Mouse (Mus musculus) myocyte (in vitro differentiated cells): ENCODE data around the gene Hpn. TPM values are rescaled to one million over a fixed set of nuclear protein-coding genes. Genes with fewer than 3 reads are reported as not detected.
A peak's percentile ranks its signal among the peaks of the same experiment; 100 is the strongest.

Experiments
- H3K27me3 ChIP-seq: one replicate; pipeline ENCODE4 v1.6.1; 2011; ENCODE audit not compliant: control insufficient read depth, insufficient read depth, insufficient read length
- H3K36me3 ChIP-seq: one replicate; pipeline ENCODE4 v1.6.1; 2011; ENCODE audit not compliant: control insufficient read depth, insufficient read depth
- H3K4me2 ChIP-seq: one replicate; pipeline ENCODE4 v1.6.1; 2011; ENCODE audit warnings: low read depth, control low read depth
- H3K4me3 ChIP-seq: one replicate; pipeline ENCODE4 v1.5.1; 2011; ENCODE audit warnings: mild to moderate bottlenecking, control low read depth, moderate library complexity
- H3K79me2 ChIP-seq: one replicate; pipeline ENCODE4 v1.6.1; 2011; ENCODE audit not compliant: control insufficient read depth, insufficient read depth
- H3ac ChIP-seq: one replicate; pipeline ENCODE4 v1.6.1; 2011; ENCODE audit not compliant: control insufficient read depth, insufficient read length
- CEBPB ChIP-seq: IDR thresholded peaks from 2 replicates; pipeline ENCODE4 v1.6.1; 2011; ENCODE audit warnings: mild to moderate bottlenecking, moderate library complexity; ENCODE audit not compliant: poor library complexity, insufficient read depth, severe bottlenecking
- E2F4 ChIP-seq: IDR thresholded peaks from one replicate; pipeline ENCODE4 v1.6.1; 2011; ENCODE audit warnings: mild to moderate bottlenecking, control low read depth, moderate library complexity; ENCODE audit not compliant: insufficient read depth
- MAX ChIP-seq: IDR thresholded peaks from one replicate; pipeline ENCODE4 v1.6.1; 2011; ENCODE audit warnings: low read depth, mild to moderate bottlenecking, control low read depth
- MYOD1 ChIP-seq, 3 experiments: IDR thresholded peaks; one replicate each; pipeline ENCODE4 v1.6.1; 2011; ENCODE audit warnings: control low read depth in 2 of 3, low read depth in 2 of 3, mild to moderate bottlenecking in 2 of 3, moderate library complexity in 1 of 3; ENCODE audit not compliant: insufficient read length in 2 of 3, control insufficient read depth in 1 of 3
- MYOG ChIP-seq, 3 experiments: IDR thresholded peaks; one replicate each; pipeline ENCODE4 v1.6.1; 2011; ENCODE audit warnings: control low read depth in 2 of 3, low read depth in 2 of 3, mild to moderate bottlenecking in 2 of 3; ENCODE audit not compliant: insufficient read length in 2 of 3, control insufficient read depth in 1 of 3, insufficient read depth in 1 of 3
- POLR2A ChIP-seq: IDR thresholded peaks from one replicate; pipeline ENCODE4 v1.6.1; 2011; ENCODE audit warnings: low read depth, mild to moderate bottlenecking, control low read depth, moderate library complexity; ENCODE audit not compliant: insufficient read length
- POLR2AphosphoS2 ChIP-seq: IDR thresholded peaks from one replicate; pipeline ENCODE4 v1.6.1; 2011; ENCODE audit warnings: low read depth, control low read depth; ENCODE audit not compliant: insufficient read length
- REST ChIP-seq: IDR thresholded peaks from one replicate; pipeline ENCODE4 v1.6.1; 2011; ENCODE audit warnings: mild to moderate bottlenecking, control low read depth, moderate library complexity; ENCODE audit not compliant: insufficient read depth, insufficient read length
- SRF ChIP-seq: IDR thresholded peaks from one replicate; pipeline ENCODE4 v1.6.1; 2011; ENCODE audit warnings: low read depth; ENCODE audit not compliant: control insufficient read depth, insufficient read length
- TCF12 ChIP-seq: IDR thresholded peaks from one replicate; pipeline ENCODE4 v1.6.1; 2011; ENCODE audit warnings: mild to moderate bottlenecking, control low read depth; ENCODE audit not compliant: poor library complexity, insufficient read depth, severe bottlenecking
- TCF3 ChIP-seq: IDR thresholded peaks from one replicate; pipeline ENCODE4 v1.6.1; 2011; ENCODE audit warnings: low read depth, control low read depth; ENCODE audit not compliant: insufficient read length
- USF1 ChIP-seq: IDR thresholded peaks from one replicate; pipeline ENCODE4 v1.6.1; 2011; ENCODE audit warnings: low read depth, mild to moderate bottlenecking, control low read depth, moderate library complexity
- polyA plus RNA-seq: library from polyadenylated mRNA; unstranded; fragments of >200 nt; fragmentation: generic; extraction: Trizol; gene quantifications from one replicate; pipeline ENCODE4 v1.2.1, GENCODE M21; 2012; ENCODE audit warnings: missing spikeins

Hpn gene
- polyA plus RNA-seq, 1 experiment = not detected

GRCm38 (mm10) chr7:31130841-31131240, 15.8 kb upstream of the Hpn start:
- TF ChIP-seq SRF = no peak
- TF ChIP-seq MYOD1 (IDR thresholded peaks at IDR 0.05; ENCODE audit: control insufficient read depth in 1 of 3, insufficient read length in 2 of 3, low read depth in 2 of 3) = no peak
- TF ChIP-seq CEBPB = no peak
- no peak for TF ChIP-seq POLR2A
- no peak for TF ChIP-seq POLR2AphosphoS2
- TF ChIP-seq TCF3 = no peak
- TF ChIP-seq MYOG (IDR thresholded peaks at IDR 0.05; ENCODE audit: control insufficient read depth in 1 of 3, insufficient read depth in 1 of 3, insufficient read length in 2 of 3, low read depth in 2 of 3) = no peak
- TF ChIP-seq MAX = no peak
- no peak for TF ChIP-seq USF1
- no peak for TF ChIP-seq REST
- TF ChIP-seq TCF12 = no peak
- TF ChIP-seq E2F4 = no peak
- H3K79me2 ChIP-seq = no peaks in the 10 kb centered on the region
- peaks cover 12% of the 10 kb centered on the region for H3K36me3 ChIP-seq
- H3K4me2 ChIP-seq = no peak overlapping the region
- no peaks in the 10 kb centered on the region for H3K27me3 ChIP-seq
- no peak overlapping the region for H3K4me3 ChIP-seq
- no peak overlapping the region for H3ac ChIP-seq

- H3K4me2 ChIP-seq = no peak overlapping the region
- TF ChIP-seq SRF (no peak), MYOD1 (IDR thresholded peaks at IDR 0.05; ENCODE audit: control insufficient read depth in 1 of 3, insufficient read length in 2 of 3, low read depth in 2 of 3) (no peak), POLR2AphosphoS2 (no peak), MAX (no peak), REST (no peak), USF1 (no peak), TCF12 (no peak), MYOG (IDR thresholded peaks at IDR 0.05; ENCODE audit: control insufficient read depth in 1 of 3, insufficient read depth in 1 of 3, insufficient read length in 2 of 3, low read depth in 2 of 3) (no peak), CEBPB (no peak), POLR2A (no peak), TCF3 (no peak), E2F4 (no peak)
- H3K79me2 ChIP-seq = no peaks in the 10 kb centered on the region
- peaks cover 10% of the 10 kb centered on the region for H3K36me3 ChIP-seq
- no peaks in the 10 kb centered on the region for H3K27me3 ChIP-seq
- H3K4me3 ChIP-seq = no peak overlapping the region
- H3ac ChIP-seq = no peak overlapping the region
These were observed 15.1 kb upstream of the Hpn start for GRCm38 (mm10) chr7:31130197-31130596.

- H3K36me3 ChIP-seq = peaks cover 5% of the 10 kb centered on the region
These were observed 13.1 kb upstream of the Hpn start for GRCm38 (mm10) chr7:31128157-31128705.

GRCm38 (mm10) chr7:31126851-31127724, 12.0 kb upstream of the Hpn start, which contains the start of gene Scn1b:
Scn1b (minus strand) TSS chr7:31127003.
- Histone ChIP-seq H3K4me3 (no peak within 1 kb of the TSS), H3ac (peak within 1 kb of the TSS; percentile 20), H3K79me2 (no peaks in the 10 kb centered on the region), H3K36me3 (peaks cover 5% of the 10 kb centered on the region), H3K4me2 (peak within 1 kb of the TSS; percentile 84), H3K27me3 (no peaks in the 10 kb centered on the region)
- peak; percentile 22 for TF ChIP-seq POLR2AphosphoS2
- no peak for TF ChIP-seq TCF12
- peak; percentile 58 for TF ChIP-seq POLR2A

More at GRCm38 (mm10) chr7:31128157-31128705, 13.1 kb upstream of the Hpn start:
- TF ChIP-seq POLR2AphosphoS2 (peak; percentile 44), POLR2A (no peak), MYOG (IDR thresholded peaks at IDR 0.05; ENCODE audit: control insufficient read depth in 1 of 3, insufficient read depth in 1 of 3, insufficient read length in 2 of 3, low read depth in 2 of 3) (no peak)
- no peaks in the 10 kb centered on the region for H3K79me2 ChIP-seq
- no peak overlapping the region for H3K4me2 ChIP-seq
- H3K4me3 ChIP-seq = no peak overlapping the region
- no peak overlapping the region for H3ac ChIP-seq
- no peaks in the 10 kb centered on the region for H3K27me3 ChIP-seq

GRCm38 (mm10) chr7:31126211-31126751, 11.2 kb upstream of the Hpn start:
- TF ChIP-seq MYOG (IDR thresholded peaks at IDR 0.05; ENCODE audit: control insufficient read depth in 1 of 3, insufficient read depth in 1 of 3, insufficient read length in 2 of 3, low read depth in 2 of 3) = peak in 1 of 3 experiments; percentile 15
- no peak for TF ChIP-seq POLR2AphosphoS2
- Histone ChIP-seq H3K4me3 (no peak overlapping the region), H3ac (peak overlapping the region; percentile 20), H3K36me3 (peaks cover 5% of the 10 kb centered on the region), H3K27me3 (no peaks in the 10 kb centered on the region), H3K4me2 (peak overlapping the region; percentile 64), H3K79me2 (no peaks in the 10 kb centered on the region)
